Mouse (Mus musculus) embryonic facial prominence, embryonic 15.5 days (tissue): ENCODE results near the gene Fto. TPM values are rescaled to one million over a fixed set of nuclear protein-coding genes. Genes with fewer than 3 reads are reported as not detected.

ENCODE experiments used
- ATAC-seq: fragments of 200-750 bp; cut with Nextera tagmentation; 2 replicates; pipeline ENCODE4 v1.8.0; 2017; ENCODE audit warnings: low read depth, moderate TSS enrichment; ENCODE audit not compliant: insufficient number of reproducible peaks, low FRiP score, low TSS enrichment
- H3K27ac ChIP-seq: fragments of 300-500 bp; sonication (generic); replicated peaks from 2 replicates; pipeline ENCODE4 v1.5.1; 2015; ENCODE audit warnings: mild to moderate bottlenecking, inconsistent platforms
- H3K27me3 ChIP-seq: fragments of 300-500 bp; sonication (generic); 2 replicates; pipeline ENCODE4 v1.6.1; 2015; ENCODE audit warnings: inconsistent platforms
- H3K36me3 ChIP-seq: fragments of 300-500 bp; sonication (generic); 2 replicates; pipeline ENCODE4 v1.6.1; 2015; ENCODE audit warnings: mild to moderate bottlenecking, inconsistent platforms
- H3K4me1 ChIP-seq: fragments of 300-500 bp; sonication (generic); 2 replicates; pipeline ENCODE4 v1.6.1; 2015; ENCODE audit warnings: inconsistent platforms
- H3K4me2 ChIP-seq: fragments of 300-500 bp; sonication (generic); replicated peaks from 2 replicates; pipeline ENCODE4 v1.6.1; 2015; ENCODE audit warnings: mild to moderate bottlenecking, inconsistent platforms
- H3K4me3 ChIP-seq: fragments of 300-500 bp; sonication (generic); replicated peaks from 2 replicates; pipeline ENCODE4 v1.5.1; 2015; ENCODE audit warnings: mild to moderate bottlenecking, inconsistent platforms
- H3K9ac ChIP-seq: fragments of 300-500 bp; sonication (generic); 2 replicates; pipeline ENCODE4 v1.6.1; 2015; ENCODE audit warnings: inconsistent platforms
- H3K9me3 ChIP-seq: fragments of 300-500 bp; sonication (generic); replicated peaks from 2 replicates; pipeline ENCODE4 v1.6.1; 2016; ENCODE audit warnings: inconsistent platforms
- WGBS: fragments of 180-500 bp; shearing (Covaris S2); methylation state at CpG from one replicate; pipeline ENCODE4 v1.1.7; 2015; 5-methylcytosine and 5-hydroxymethylcytosine counted together
- polyA plus RNA-seq: library from polyadenylated mRNA; unstranded; fragments of >200 nt; fragmentation: Nextera tagmentation; extraction: Ambion mirVana; gene quantifications from 2 replicates; pipeline ENCODE4 v1.2.1, GENCODE M21; 2015

Fto gene
- polyA plus RNA-seq, 1 experiment from 2014 or later = 111 TPM

DNA sequence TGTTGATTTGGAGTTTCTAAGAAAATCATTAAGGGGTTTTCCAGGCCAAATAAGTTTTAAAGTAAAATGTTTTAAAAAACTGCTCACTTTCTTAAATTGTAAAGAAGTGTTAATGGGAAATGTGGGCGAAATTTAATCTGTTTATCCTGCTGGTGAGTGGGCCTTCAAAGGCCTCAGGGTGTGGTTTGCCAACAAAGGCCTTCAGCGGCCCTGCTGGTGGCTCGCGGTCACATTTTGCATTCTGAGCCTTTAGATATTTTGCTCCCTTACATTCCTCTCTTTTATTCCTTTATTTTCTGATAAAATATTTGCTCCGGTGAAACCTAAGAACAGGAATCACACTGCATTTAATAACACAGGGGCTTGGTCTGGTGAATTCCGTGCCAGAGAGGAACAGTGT lies 64.0 kb downstream of the Fto start:
- no peak overlapping the region for H3K27ac ChIP-seq
- no peak overlapping the region for H3K9ac ChIP-seq
- peaks cover 72% of the 10 kb centered on the region for H3K4me1 ChIP-seq
- H3K4me2 ChIP-seq = no peak overlapping the region
- no peak for ATAC-seq
- no peak overlapping the region for H3K4me3 ChIP-seq
- WGBS = 64% methylated on average over 6 of the region's 6 CpGs
- no peaks in the 10 kb centered on the region for H3K36me3 ChIP-seq
- no peaks in the 10 kb centered on the region for H3K27me3 ChIP-seq
- no peaks in the 10 kb centered on the region for H3K9me3 ChIP-seq

GRCm38 (mm10) chr8:91378846-91379499 lies 65.6 kb downstream of the Fto start:
- H3K27ac ChIP-seq = no peak overlapping the region
- 68% methylated on average over 13 of the region's 13 CpGs for WGBS
- 0 out of 2 replicates have a peak, but pooled peaks have one; percentile 27 for ATAC-seq
- no peaks in the 10 kb centered on the region for H3K36me3 ChIP-seq
- H3K9ac ChIP-seq = no peak overlapping the region
- peaks cover 74% of the 10 kb centered on the region for H3K4me1 ChIP-seq
- no peak overlapping the region for H3K4me2 ChIP-seq
- H3K4me3 ChIP-seq = no peak overlapping the region
- no peaks in the 10 kb centered on the region for H3K27me3 ChIP-seq
- no peaks in the 10 kb centered on the region for H3K9me3 ChIP-seq

DNA sequence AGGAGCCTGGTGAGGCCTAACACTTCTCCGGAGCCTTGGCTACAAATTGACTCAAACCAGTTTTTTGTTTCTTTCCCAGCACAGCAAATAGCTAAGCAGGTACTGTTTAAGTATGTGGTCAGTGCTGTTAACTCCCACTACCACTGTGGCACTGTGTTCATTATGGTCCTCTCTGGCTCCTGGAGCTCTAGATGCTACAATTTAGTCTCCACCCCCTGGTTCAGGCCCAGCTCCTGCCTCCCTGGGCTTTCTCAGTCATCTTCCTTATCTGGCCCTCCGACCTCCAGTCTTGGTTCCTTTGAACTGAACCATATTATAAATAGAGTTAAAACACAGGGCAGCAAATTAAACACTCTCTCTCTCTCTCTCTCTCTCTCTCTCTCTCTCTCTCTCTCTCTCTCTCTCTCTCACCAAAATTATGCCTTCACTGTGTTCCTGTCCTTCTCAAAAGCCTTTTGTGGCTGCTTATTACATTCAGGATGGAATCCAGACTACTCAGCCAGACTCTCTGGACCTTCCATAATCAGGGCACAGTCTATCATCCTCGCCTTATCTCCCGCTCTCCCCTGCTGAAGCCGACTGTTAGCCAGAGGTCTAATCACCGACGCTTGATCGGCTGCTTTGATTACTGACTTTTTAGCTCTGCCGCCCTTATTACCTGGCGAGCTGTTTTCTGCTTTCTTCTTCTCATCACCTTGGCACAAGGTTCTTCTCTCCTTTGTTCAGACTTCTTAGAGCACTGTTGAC lies 67.6 kb downstream of the Fto start:
- no peaks in the 10 kb centered on the region for H3K36me3 ChIP-seq
- H3K27me3 ChIP-seq = no peaks in the 10 kb centered on the region
- no peak overlapping the region for H3K4me3 ChIP-seq
- H3K9ac ChIP-seq = no peak overlapping the region
- H3K9me3 ChIP-seq = no peaks in the 10 kb centered on the region
- H3K4me1 ChIP-seq = peaks cover 61% of the 10 kb centered on the region
- WGBS = 47% methylated on average over 10 of the region's 10 CpGs
- no peak for ATAC-seq
- no peak overlapping the region for H3K4me2 ChIP-seq
- peak overlapping the region; percentile 31 for H3K27ac ChIP-seq

DNA sequence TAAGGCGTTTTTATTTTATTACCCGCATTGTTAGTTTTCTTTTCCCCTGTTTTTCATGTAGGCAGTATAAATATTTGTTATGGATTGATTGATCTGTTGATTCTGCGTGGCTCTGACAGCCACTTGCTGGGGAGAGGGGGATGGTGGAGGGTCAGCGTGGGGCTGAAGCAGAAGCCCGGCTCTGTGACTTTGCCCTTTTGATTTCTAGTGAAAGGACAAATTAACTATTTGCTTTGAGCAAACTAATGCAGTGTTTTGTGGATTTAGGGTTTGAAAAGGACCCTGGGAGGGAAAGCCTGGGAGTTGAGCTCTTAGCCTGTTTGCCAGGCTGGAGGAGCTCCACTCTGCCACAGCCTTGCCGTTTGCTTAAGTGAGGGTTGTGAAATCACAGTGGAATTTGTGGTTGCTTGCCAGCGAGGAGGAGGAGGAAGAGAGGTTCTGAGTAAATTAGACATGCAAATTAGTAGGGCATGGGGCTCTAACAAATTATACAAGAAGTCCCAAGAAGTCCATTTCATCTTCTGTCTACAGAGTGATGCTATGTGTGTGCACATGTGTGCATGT lies 68.3 kb downstream of the Fto start:
- Histone ChIP-seq H3K27me3 (no peaks in the 10 kb centered on the region), H3K27ac (0 out of 2 replicates have a peak overlapping the region, but pooled peaks have one; percentile 31), H3K4me1 (peaks cover 55% of the 10 kb centered on the region), H3K4me3 (no peak overlapping the region), H3K9me3 (no peaks in the 10 kb centered on the region), H3K9ac (no peak overlapping the region), H3K4me2 (no peak overlapping the region), H3K36me3 (no peaks in the 10 kb centered on the region)
- WGBS = 27% methylated on average over 7 of the region's 7 CpGs
- ATAC-seq = no peak

GRCm38 (mm10) chr8:91383210-91383609 lies 69.9 kb downstream of the Fto start:
- Histone ChIP-seq H3K9me3 (no peaks in the 10 kb centered on the region), H3K4me2 (0 out of 2 replicates have a peak overlapping the region, but pooled peaks have one; percentile 1), H3K4me1 (peaks cover 44% of the 10 kb centered on the region), H3K4me3 (no peak overlapping the region), H3K27me3 (no peaks in the 10 kb centered on the region), H3K36me3 (no peaks in the 10 kb centered on the region), H3K27ac (0 out of 2 replicates have a peak overlapping the region, but pooled peaks have one; percentile 3), H3K9ac (no peak overlapping the region)
- 54% methylated on average over 3 of the region's 3 CpGs for WGBS
- no peak for ATAC-seq

DNA sequence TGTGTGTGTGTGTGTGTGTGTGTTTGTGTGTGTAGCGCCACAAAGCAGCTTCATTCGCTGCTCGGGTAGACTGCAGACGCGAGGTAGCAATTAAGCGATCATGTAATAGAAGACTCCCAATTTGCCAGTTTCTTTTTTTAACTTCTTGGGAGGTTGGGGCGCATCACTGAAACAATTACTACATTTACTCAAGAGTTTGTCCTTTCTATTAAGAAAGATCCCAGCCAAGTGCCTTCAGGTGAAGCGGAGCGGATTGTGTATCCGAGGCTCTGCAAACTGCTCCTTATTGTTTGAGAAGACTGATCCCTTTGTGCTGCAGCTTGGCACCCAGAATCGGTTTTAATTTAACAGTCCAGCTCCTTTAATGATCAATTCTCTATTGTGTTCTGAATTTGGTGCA lies 70.5 kb downstream of the Fto start:
- Histone ChIP-seq H3K9me3 (no peaks in the 10 kb centered on the region), H3K27ac (0 out of 2 replicates have a peak overlapping the region, but pooled peaks have one; percentile 3), H3K9ac (no peak overlapping the region), H3K4me2 (no peak overlapping the region), H3K4me1 (peaks cover 41% of the 10 kb centered on the region), H3K4me3 (no peak overlapping the region), H3K27me3 (no peaks in the 10 kb centered on the region), H3K36me3 (no peaks in the 10 kb centered on the region)
- WGBS = 41% methylated on average over 11 of the region's 11 CpGs
- ATAC-seq = no peak

DNA sequence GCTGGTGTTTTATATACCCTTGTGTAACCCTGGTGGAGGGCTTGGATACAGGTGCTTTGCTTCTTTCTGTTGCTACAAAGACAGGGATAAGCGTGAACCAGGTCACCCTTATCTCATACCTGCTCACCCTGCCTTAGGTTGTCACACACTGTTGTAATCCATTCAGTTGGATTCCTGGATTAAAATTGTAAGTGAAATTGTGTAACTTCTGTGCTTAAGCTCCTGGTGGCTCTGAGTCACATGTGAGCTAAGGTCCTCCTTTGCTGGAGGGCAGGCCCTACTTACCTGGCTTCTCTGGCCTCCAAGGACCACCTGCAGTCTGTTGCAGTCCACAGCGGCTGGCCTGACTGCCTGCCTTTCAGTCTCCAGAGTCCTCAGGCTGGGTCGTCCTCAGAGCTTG lies 71.1 kb downstream of the Fto start:
- Histone ChIP-seq H3K4me2 (no peak overlapping the region), H3K27ac (0 out of 2 replicates have a peak overlapping the region, but pooled peaks have one; percentile 2), H3K4me1 (peaks cover 37% of the 10 kb centered on the region), H3K36me3 (no peaks in the 10 kb centered on the region), H3K9me3 (no peaks in the 10 kb centered on the region), H3K27me3 (no peaks in the 10 kb centered on the region), H3K4me3 (no peak overlapping the region), H3K9ac (no peak overlapping the region)
- no peak for ATAC-seq
- WGBS = 83% methylated on average over 3 of the region's 3 CpGs

- Histone ChIP-seq H3K9me3 (no peaks in the 10 kb centered on the region), H3K4me1 (peaks cover 45% of the 10 kb centered on the region), H3K27me3 (no peaks in the 10 kb centered on the region), H3K36me3 (no peaks in the 10 kb centered on the region), H3K4me2 (no peak overlapping the region), H3K27ac (no peak overlapping the region), H3K4me3 (no peak overlapping the region), H3K9ac (no peak overlapping the region)
- ATAC-seq = no peak
- WGBS = 94% methylated on average over 7 of the region's 7 CpGs
Measured at GRCm38 (mm10) chr8:91385808-91386207, 72.5 kb downstream of the Fto start.

DNA sequence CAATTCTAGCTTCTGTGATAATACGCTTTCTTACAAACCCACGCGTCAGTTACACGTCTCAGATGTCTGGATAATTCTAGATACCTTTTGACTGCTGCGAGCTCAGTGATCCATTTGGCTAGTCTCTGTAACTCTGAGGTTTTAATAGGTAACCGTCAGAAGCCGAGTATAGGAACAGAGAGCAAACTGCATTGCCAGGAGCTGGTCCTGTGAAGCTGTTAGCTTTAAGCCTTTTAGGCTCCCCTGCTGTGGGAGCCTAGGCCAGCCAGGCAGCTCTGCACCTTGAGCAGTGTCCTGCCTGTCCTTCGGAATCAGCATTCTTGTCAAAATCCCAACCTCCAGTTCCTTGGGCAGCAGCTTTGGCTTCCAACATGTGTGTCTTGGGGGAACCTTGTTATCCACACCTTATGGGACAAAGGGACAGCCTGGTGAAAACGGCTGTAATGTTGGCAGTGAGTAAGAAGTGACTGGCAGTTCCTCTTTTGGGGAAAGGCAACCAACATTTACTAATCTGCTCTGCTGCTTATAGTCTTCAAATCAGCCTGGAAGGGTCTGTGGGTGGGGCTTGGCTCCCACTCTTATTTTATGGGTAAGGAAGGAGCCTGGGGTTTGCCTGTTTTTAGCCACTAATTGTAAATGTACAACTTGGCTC lies 77.2 kb downstream of the Fto start:
- no peaks in the 10 kb centered on the region for H3K36me3 ChIP-seq
- H3K27me3 ChIP-seq = no peaks in the 10 kb centered on the region
- no peak for ATAC-seq
- peaks cover 60% of the 10 kb centered on the region for H3K4me1 ChIP-seq
- 61% methylated on average over 9 of the region's 9 CpGs for WGBS
- H3K9ac ChIP-seq = no peak overlapping the region
- H3K9me3 ChIP-seq = no peaks in the 10 kb centered on the region
- peak overlapping the region; percentile 23; the same call in 1 of the 2 replicates for H3K27ac ChIP-seq
- no peak overlapping the region for H3K4me2 ChIP-seq
- H3K4me3 ChIP-seq = no peak overlapping the region

DNA sequence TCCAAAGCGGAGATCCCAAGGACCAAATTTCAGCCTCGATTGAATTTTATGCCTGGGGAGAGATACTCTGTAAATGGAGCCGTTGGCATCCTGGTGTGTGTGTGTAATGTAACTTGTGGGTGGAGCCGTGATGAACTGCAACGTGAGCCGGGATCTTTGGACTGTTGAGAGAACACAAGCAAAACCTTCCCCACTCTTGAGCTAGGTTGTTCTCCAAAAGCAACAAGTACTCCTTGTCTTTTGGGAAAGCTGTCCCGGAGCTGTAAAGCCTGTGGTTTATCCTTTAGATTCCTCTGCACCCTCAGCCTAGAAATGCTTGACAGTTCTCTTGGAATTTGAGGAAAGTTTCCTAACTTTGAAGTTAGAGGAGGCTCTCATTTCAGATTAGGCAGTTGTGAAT lies 78.9 kb downstream of the Fto start:
- Histone ChIP-seq H3K4me2 (no peak overlapping the region), H3K4me1 (peaks cover 60% of the 10 kb centered on the region), H3K9me3 (no peaks in the 10 kb centered on the region), H3K4me3 (no peak overlapping the region), H3K9ac (no peak overlapping the region), H3K27ac (peak overlapping the region; percentile 72), H3K36me3 (no peaks in the 10 kb centered on the region), H3K27me3 (no peaks in the 10 kb centered on the region)
- 28% methylated on average over 7 of the region's 7 CpGs for WGBS
- peak; percentile 41; the same call in 1 of the 2 replicates for ATAC-seq
